Mouse (Mus musculus): Measurements from ENCODE around the gene Arhgap29.

DNA sequence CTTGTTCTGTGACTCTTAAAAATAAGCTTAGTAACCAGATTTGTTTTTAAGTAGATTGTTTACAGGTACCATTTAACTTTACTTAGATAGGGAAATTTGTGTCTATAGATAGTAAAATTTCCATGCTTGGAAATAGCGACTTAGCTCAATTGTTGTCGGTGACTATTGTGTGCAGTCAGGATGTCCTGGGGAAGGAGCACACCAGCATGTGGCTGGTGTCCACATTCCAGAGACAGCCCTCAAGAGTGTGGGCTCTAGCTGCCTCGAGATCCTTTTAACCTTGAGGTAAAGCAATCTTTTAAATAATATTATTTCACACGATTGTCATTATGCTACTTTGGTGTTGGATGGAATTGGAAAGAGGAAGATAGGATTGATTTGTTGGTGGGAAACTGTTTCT lies 30.1 kb downstream of the Arhgap29 start:
- TF ChIP-seq CEBPB (IDR thresholded peaks at IDR 0.05; ENCODE audit: insufficient read depth, poor library complexity, severe bottlenecking) (no peak), POLR2A (IDR thresholded peaks at IDR 0.05; ENCODE audit: insufficient read length, low read depth) (no peak), MYOG (IDR thresholded peaks at IDR 0.05; ENCODE audit: control insufficient read depth in 1 of 3, insufficient read depth in 1 of 3, insufficient read length in 2 of 3, low read depth in 2 of 3) (no peak), E2F4 (IDR thresholded peaks at IDR 0.05; ENCODE audit: insufficient read depth) (no peak), USF1 (IDR thresholded peaks at IDR 0.05; ENCODE audit: low read depth) (no peak), TCF12 (IDR thresholded peaks at IDR 0.05; ENCODE audit: insufficient read depth, poor library complexity, severe bottlenecking) (no peak)

Data from myocyte (in vitro differentiated cells).